Mouse (Mus musculus) hindbrain, postnatal 0 days (tissue): ENCODE results near the gene Aff4. TPM values are rescaled to one million over a fixed set of nuclear protein-coding genes. Genes with fewer than 3 reads are reported as not detected.

ENCODE experiments used
- ATAC-seq: fragments of 200-750 bp; cut with Nextera tagmentation; 2 replicates; pipeline ENCODE4 v1.8.0; 2017; ENCODE audit warnings: mild to moderate bottlenecking, moderate TSS enrichment, moderate library complexity
- DNase-seq: peaks from one replicate; pipeline ENCODE4 v3.0.0-alpha.2; 2015; ENCODE audit warnings: low spot score
- H3K27ac ChIP-seq: fragments of 300-500 bp; sonication (generic); 2 replicates; pipeline ENCODE4 v1.5.1; 2014; ENCODE audit warnings: mild to moderate bottlenecking
- H3K27me3 ChIP-seq: fragments of 300-500 bp; sonication (generic); 2 replicates; pipeline ENCODE4 v1.6.1; 2014; ENCODE audit warnings: low read length, mixed read lengths; ENCODE audit not compliant: insufficient read depth
- H3K36me3 ChIP-seq: fragments of 300-500 bp; sonication (generic); 2 replicates; pipeline ENCODE4 v1.6.1; 2014; ENCODE audit warnings: low read length, mixed read lengths; ENCODE audit not compliant: insufficient read depth
- H3K4me1 ChIP-seq: fragments of 300-500 bp; sonication (generic); 2 replicates; pipeline ENCODE4 v1.6.1; 2014; ENCODE audit warnings: antibody characterized with exemption, low read length, mixed read lengths; ENCODE audit not compliant: insufficient read depth
- H3K4me2 ChIP-seq: fragments of 300-500 bp; sonication (generic); 2 replicates; pipeline ENCODE4 v1.6.1; 2014; ENCODE audit warnings: low read depth, mild to moderate bottlenecking, low read length, moderate library complexity, mixed read lengths
- H3K4me3 ChIP-seq: fragments of 300-500 bp; sonication (generic); 2 replicates; pipeline ENCODE4 v1.5.1; 2014; ENCODE audit warnings: low read length
- H3K9ac ChIP-seq: fragments of 300-500 bp; sonication (generic); replicated peaks from 2 replicates; pipeline ENCODE4 v1.6.1; 2014; ENCODE audit warnings: mild to moderate bottlenecking, low read length, moderate library complexity, mixed read lengths
- H3K9me3 ChIP-seq: fragments of 300-500 bp; sonication (generic); 2 replicates; pipeline ENCODE4 v1.6.1; 2016; ENCODE audit warnings: low read length, mixed read lengths
- CTCF ChIP-seq: IDR thresholded peaks from 2 replicates; pipeline ENCODE4 v1.5.1; 2016; ENCODE audit warnings: antibody characterized with exemption, control low read depth, low read depth
- WGBS: fragments of 180-500 bp; shearing (Covaris S2); extraction: QIAGEN DNeasy Blood & Tissue Kit; methylation state at CpG from one replicate; pipeline ENCODE4 v1.1.7; 2014; 5-methylcytosine and 5-hydroxymethylcytosine counted together
- polyA plus RNA-seq: library from polyadenylated mRNA; unstranded; fragments of >200 nt; fragmentation: Nextera tagmentation; extraction: Ambion mirVana; gene quantifications from 2 replicates; pipeline ENCODE4 v1.2.1, GENCODE M21; 2015
- total RNA-seq: library from RNA; depleted of rRNA; stranded (reverse); fragments of >200 nt; gene quantifications from 2 replicates; pipeline ENCODE4 v1.2.3, GENCODE M21; 2014

Gene Aff4
- total and polyA plus RNA-seq, 2 experiments from 2014 or later: 91.0 to 111 TPM

GRCm38 (mm10) chr11:53456474-53457371 is 106.1 kb downstream of the Aff4 start, which contains the start of the genes Gm10447 and Shroom1:
Gm10447 (minus strand) TSS chr11:53457110.
Shroom1 (plus strand) TSS chr11:53457205.
- Histone ChIP-seq H3K9me3 (no peaks in the 10 kb centered on the region), H3K4me2 (peak within 1 kb of the TSS; percentile 60), H3K27me3 (peaks cover 17% of the 10 kb centered on the region; the same call in 1 of the 2 replicates), H3K4me1 (no peaks in the 10 kb centered on the region), H3K36me3 (no peaks in the 10 kb centered on the region), H3K27ac (no peak within 1 kb of the TSS), H3K4me3 (peak within 1 kb of the TSS; percentile 38), H3K9ac (peak within 1 kb of the TSS; percentile 49)
- peak; percentile 51 for TF ChIP-seq CTCF
- 3% methylated on average over 42 of the region's 42 CpGs for WGBS
- ATAC-seq (peak; percentile 43; the same call in 1 of the 2 replicates), DNase-seq (peak; percentile 53)

GRCm38 (mm10) chr11:53457372-53457954 is 106.8 kb downstream of the Aff4 start:
- TF ChIP-seq CTCF: no peak
- DNase-seq: no peak
- H3K27me3 ChIP-seq: peaks cover 19% of the 10 kb centered on the region; the same call in 1 of the 2 replicates
- H3K4me3 ChIP-seq: peak overlapping the region; percentile 38
- H3K4me1 ChIP-seq: no peaks in the 10 kb centered on the region
- H3K36me3 ChIP-seq: no peaks in the 10 kb centered on the region
- no peaks in the 10 kb centered on the region for H3K9me3 ChIP-seq
- H3K9ac ChIP-seq: peak overlapping the region; percentile 49
- 8% methylated on average over 28 of the region's 29 CpGs for WGBS
- H3K27ac ChIP-seq: no peak overlapping the region
- peak; percentile 48; the same call in 1 of the 2 replicates for ATAC-seq
- peak overlapping the region; percentile 60 for H3K4me2 ChIP-seq

- H3K9me3 ChIP-seq: no peaks in the 10 kb centered on the region
- H3K27me3 ChIP-seq: peaks cover 27% of the 10 kb centered on the region; the same call in 1 of the 2 replicates
- TF ChIP-seq CTCF: no peak
- H3K36me3 ChIP-seq: no peaks in the 10 kb centered on the region
- ATAC-seq (no peak), DNase-seq (no peak)
- WGBS: 58% methylated on average over 3 of the region's 3 CpGs
- H3K9ac ChIP-seq: no peak overlapping the region
- no peak overlapping the region for H3K4me2 ChIP-seq
- H3K4me1 ChIP-seq: no peaks in the 10 kb centered on the region
- no peak overlapping the region for H3K4me3 ChIP-seq
- no peak overlapping the region for H3K27ac ChIP-seq
Measured at GRCm38 (mm10) chr11:53458996-53459395, 108.4 kb downstream of the Aff4 start.

- no peak for DNase-seq
- Histone ChIP-seq H3K4me3 (no peak overlapping the region), H3K27ac (no peak overlapping the region), H3K27me3 (peaks cover 37% of the 10 kb centered on the region), H3K4me2 (no peak overlapping the region), H3K36me3 (no peaks in the 10 kb centered on the region), H3K4me1 (no peaks in the 10 kb centered on the region), H3K9ac (no peak overlapping the region), H3K9me3 (no peaks in the 10 kb centered on the region)
- 80% methylated on average over 3 of the region's 3 CpGs for WGBS
- TF ChIP-seq CTCF: no peak
- no peak for ATAC-seq
Measured at GRCm38 (mm10) chr11:53460192-53460591, 109.6 kb downstream of the Aff4 start.

- Histone ChIP-seq H3K4me3 (no peak overlapping the region), H3K4me2 (no peak overlapping the region), H3K4me1 (no peaks in the 10 kb centered on the region; the same call in 1 of the 2 replicates), H3K27me3 (peaks cover 42% of the 10 kb centered on the region), H3K9ac (no peak overlapping the region), H3K36me3 (no peaks in the 10 kb centered on the region), H3K9me3 (no peaks in the 10 kb centered on the region), H3K27ac (no peak overlapping the region)
- no peak for TF ChIP-seq CTCF
- WGBS: 27% methylated on average over 5 of the region's 5 CpGs
- DNase-seq: no peak
- no peak for ATAC-seq
Measured at GRCm38 (mm10) chr11:53461727-53462126, 111.1 kb downstream of the Aff4 start.

- no peak overlapping the region for H3K27ac ChIP-seq
- no peaks in the 10 kb centered on the region for H3K9me3 ChIP-seq
- peak; percentile 44 for DNase-seq
- H3K9ac ChIP-seq: no peak overlapping the region; the same call in 1 of the 2 replicates
- TF ChIP-seq CTCF: no peak
- H3K4me2 ChIP-seq: peak overlapping the region; percentile 62
- H3K4me3 ChIP-seq: peak overlapping the region; percentile 40
- ATAC-seq: no peak
- H3K36me3 ChIP-seq: no peaks in the 10 kb centered on the region
- H3K27me3 ChIP-seq: peaks cover 36% of the 10 kb centered on the region
- no peaks in the 10 kb centered on the region; the same call in 1 of the 2 replicates for H3K4me1 ChIP-seq
- WGBS: 8% methylated on average over 55 of the region's 55 CpGs
Measured at GRCm38 (mm10) chr11:53463551-53464424, 113.2 kb downstream of the Aff4 start.
